Mouse (Mus musculus) liver, postnatal 0 days (tissue): ENCODE data around the gene Lrrc32.

Experiments used
- CTCF ChIP-seq: sonication (generic); IDR thresholded peaks from 2 replicates; pipeline ENCODE4 v1.5.1; 2016; ENCODE audit warnings: antibody characterized with exemption, low read depth
- EP300 ChIP-seq: IDR thresholded peaks from 2 replicates; pipeline ENCODE4 v1.6.1; 2016; ENCODE audit warnings: antibody characterized with exemption, low read depth, mild to moderate bottlenecking

DNA sequence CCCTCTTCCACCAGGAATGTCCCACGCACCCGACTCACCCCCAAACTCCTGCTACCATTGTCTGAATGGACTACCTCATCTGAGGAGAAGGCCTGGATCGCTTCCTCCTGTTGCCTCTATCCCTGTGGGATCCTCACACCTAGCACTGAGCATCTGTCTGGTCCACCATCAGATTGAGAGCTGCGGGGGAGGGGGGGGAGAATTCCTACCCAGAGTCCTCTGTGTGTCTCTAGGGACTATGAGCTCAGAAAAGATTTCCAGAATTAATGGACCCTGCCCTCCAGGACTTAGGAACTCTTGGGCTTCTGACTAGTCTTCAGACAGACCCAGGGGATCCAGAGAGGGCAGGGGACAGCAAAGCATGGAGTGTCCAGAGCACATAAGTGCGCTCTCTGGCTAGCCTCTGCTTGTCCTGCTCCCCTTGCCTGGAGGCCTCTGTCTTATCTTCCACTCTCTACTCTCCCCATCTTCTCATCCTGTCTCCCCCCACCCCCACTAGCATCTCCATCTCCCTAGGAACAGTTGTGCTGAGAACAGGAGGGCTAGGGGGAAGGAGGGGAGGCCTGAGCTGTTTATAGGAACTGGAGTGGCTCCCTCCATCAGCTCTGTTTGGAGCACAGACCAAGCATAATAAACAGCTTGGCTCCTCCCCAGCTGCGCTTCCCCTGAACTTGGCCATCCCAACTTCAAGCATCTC is 15.0 kb downstream of the Lrrc32 start:
- TF ChIP-seq CTCF: no peak
- no peak for TF ChIP-seq EP300
